Comparison of ENCODE assay signal across 7 mouse cellular contexts in genomic region chr2:158672829-158673228, GRCm38 (mm10). TPM values are rescaled to one million over a fixed set of nuclear protein-coding genes. Genes with fewer than 3 reads are reported as not detected.
DNase-seq lines count a peak whose midpoint lies in the region; ATAC-seq and TF ChIP-seq lines count a peak whose summit lies in the region.

No protein-coding gene starts in this region.

- ATAC-seq in forebrain, embryonic 13.5 days: no peak
- ATAC-seq in neural tube, embryonic 14.5 days (ENCODE audit: low read depth): 0 out of 2 replicates have a peak, but pooled peaks have one; percentile 21
- ATAC-seq in megakaryocyte-erythroid progenitor cell, adult 5-6 weeks (replicated peaks; ENCODE audit: low FRiP score, low TSS enrichment, poor library complexity, severe bottlenecking): no peak

- TF ChIP-seq POLR2A in spleen, adult 2 months (IDR thresholded peaks at IDR 0.05; ENCODE audit: low read depth, low read length): no peak

- H3K9ac ChIP-seq in forebrain, embryonic 13.5 days: no peak overlapping the region
- H3K9ac ChIP-seq in neural tube, embryonic 14.5 days (replicated peaks; ENCODE audit: low read depth, low read length): no peak overlapping the region

- no peak for TF ChIP-seq CTCF in spleen, adult 2 months (IDR thresholded peaks at IDR 0.05; ENCODE audit: extremely low read depth, insufficient read depth, insufficient read length, insufficient replicate concordance)

- H3K4me1 ChIP-seq in spleen, adult 2 months (ENCODE audit: control insufficient read depth, insufficient read depth, insufficient read length): peaks cover 53% of the 10 kb centered on the region
- peaks cover 32% of the 10 kb centered on the region for H3K4me1 ChIP-seq in forebrain, embryonic 13.5 days
- peaks cover 16% of the 10 kb centered on the region; the same call in 1 of the 2 replicates for H3K4me1 ChIP-seq in neural tube, embryonic 14.5 days (ENCODE audit: control insufficient read depth, insufficient read depth, low read length)

- H3K9me3 ChIP-seq in forebrain, embryonic 13.5 days (replicated peaks): no peaks in the 10 kb centered on the region
- no peaks in the 10 kb centered on the region for H3K9me3 ChIP-seq in neural tube, embryonic 14.5 days (ENCODE audit: control insufficient read depth, low read length)

- 0 out of 2 replicates have a peak, but pooled peaks cover 3% of the 10 kb centered on the region for H3K36me3 ChIP-seq in spleen, adult 2 months (ENCODE audit: control insufficient read depth, insufficient read depth, low read length)
- no peaks in the 10 kb centered on the region for H3K36me3 ChIP-seq in forebrain, embryonic 13.5 days (ENCODE audit: poor library complexity, severe bottlenecking)
- no peaks in the 10 kb centered on the region for H3K36me3 ChIP-seq in neural tube, embryonic 14.5 days (ENCODE audit: control insufficient read depth, insufficient read depth, low read length)

- H3K4me3 ChIP-seq in spleen, adult 2 months (ENCODE audit: extremely low read depth, insufficient read depth, insufficient read length): no peak overlapping the region
- no peak overlapping the region for H3K4me3 ChIP-seq in forebrain, embryonic 13.5 days
- H3K4me3 ChIP-seq in neural tube, embryonic 14.5 days (ENCODE audit: low read depth, low read length): no peak overlapping the region

- WGBS in spleen, adult 2 months: 8% methylated on average over 6 of the region's 6 CpGs
- WGBS in forebrain, embryonic 13.5 days: 31% methylated on average over 6 of the region's 6 CpGs
- WGBS in large intestine, adult 2 months: 6% methylated on average over 6 of the region's 6 CpGs
- WGBS in neural tube, embryonic 14.5 days: 6% methylated on average over 6 of the region's 6 CpGs

- H3K4me2 ChIP-seq in forebrain, embryonic 13.5 days: no peak overlapping the region
- no peak overlapping the region for H3K4me2 ChIP-seq in neural tube, embryonic 14.5 days (ENCODE audit: low read depth, low read length)

- DNase-seq in spleen, adult 2 months (ENCODE audit: low read depth in 1 of 2, low spot score in 2 of 2): peak in 1 of 2 experiments; percentile 29
- DNase-seq in spleen, postnatal 14 days (ENCODE audit: low spot score in 2 of 2): no peak
- DNase-seq in heart, postnatal 36 days: peak; percentile 55 to 62
- peak; percentile 22 for DNase-seq in large intestine, adult 2 months (ENCODE audit: low read depth, low spot score)

- no peaks in the 10 kb centered on the region for H3K27me3 ChIP-seq in spleen, adult 2 months (ENCODE audit: control insufficient read depth, insufficient read depth, low read length)
- H3K27me3 ChIP-seq in forebrain, embryonic 13.5 days: peaks cover 31% of the 10 kb centered on the region
- peaks cover 4% of the 10 kb centered on the region for H3K27me3 ChIP-seq in neural tube, embryonic 14.5 days (ENCODE audit: control insufficient read depth, insufficient read depth, low read length)

- H3K27ac ChIP-seq in spleen, adult 2 months (ENCODE audit: insufficient read depth, low read length): peak overlapping the region; percentile 61
- H3K27ac ChIP-seq in forebrain, embryonic 13.5 days: peak overlapping the region; percentile 51
- H3K27ac ChIP-seq in neural tube, embryonic 14.5 days (ENCODE audit: low read depth, low read length): peak overlapping the region; percentile 66

- intact Hi-C loops in heart, postnatal 36 days (cut with DNase I): loop anchor here (2.0 kb wide), 1 partner anchor 62 kb away; no protein-coding TSS in a partner anchor

RNA-seq across cellular contexts. Expression of gene Ppp1r16b, which starts 7.6 kb away (rescaled TPM):
- 17.6 and 18.6 TPM in 2 replicates for polyA plus RNA-seq in spleen, adult 2 months (2012; rRNA removed)
- polyA plus RNA-seq in forebrain, embryonic 13.5 days (2015; fragmentation: Nextera tagmentation; extraction: Ambion mirVana): 7.8 and 8.4 TPM in 2 replicates
- 10 to 100 TPM; 11.3 to 13.4 TPM for total RNA-seq in heart, postnatal 36 days (2021)
- polyA plus RNA-seq in large intestine, adult 2 months (2012; rRNA removed): 2.7 and 3.5 TPM in 2 replicates
- polyA plus RNA-seq in neural tube, embryonic 14.5 days (2014; fragmentation: Nextera tagmentation; extraction: Ambion mirVana): 18.2 and 28.1 TPM in 2 replicates
- 2.4 and 5.0 TPM in 2 replicates for total RNA-seq in megakaryocyte-erythroid progenitor cell, adult 5-6 weeks (2014; fragmentation: Nextera tagmentation)
- 0.04 and 1.6 TPM in 2 replicates for total RNA-seq in megakaryocyte-erythroid progenitor cell, adult 5-6 weeks (2017)

RNA-seq across cellular contexts. Expression of gene Actr5, which starts 48.1 kb away (rescaled TPM):
- 9.4 and 11.6 TPM in 2 replicates for polyA plus RNA-seq in spleen, adult 2 months (2012; rRNA removed)
- polyA plus RNA-seq in forebrain, embryonic 13.5 days (2015; fragmentation: Nextera tagmentation; extraction: Ambion mirVana): 11.5 and 14.1 TPM in 2 replicates
- total RNA-seq in heart, postnatal 36 days (2021): 1 to 10 TPM; 6.1 to 7.3 TPM
- polyA plus RNA-seq in large intestine, adult 2 months (2012; rRNA removed): 5.8 and 6.0 TPM in 2 replicates
- polyA plus RNA-seq in neural tube, embryonic 14.5 days (2014; fragmentation: Nextera tagmentation; extraction: Ambion mirVana): 12.9 TPM in 2 replicates
- total RNA-seq in megakaryocyte-erythroid progenitor cell, adult 5-6 weeks (2014; fragmentation: Nextera tagmentation): 13.8 and 21.1 TPM in 2 replicates
- 16.2 and 31.5 TPM in 2 replicates for total RNA-seq in megakaryocyte-erythroid progenitor cell, adult 5-6 weeks (2017)

Comparison
In these comparisons a context has a peak if more than half of its experiments do, and no peak if none do; other contexts are left out.
1. DNase-seq: peak in heart, postnatal 36 days (2 of 2) and large intestine, adult 2 months (single experiment); none in spleen, postnatal 14 days (0 of 2).
2. Peak in every context shown above with its lines, with median percentiles within 50 percentile points of each other: H3K27ac ChIP-seq.